Mouse (Mus musculus): Measurements from ENCODE around the gene Crnkl1.

GRCm38 (mm10) chr2:145881932-145882331 lies 52.9 kb downstream of the Crnkl1 start:
- no peak for TF ChIP-seq POLR2A (IDR thresholded peaks at IDR 0.05; ENCODE audit: control insufficient read depth, extremely low read depth, insufficient read depth, low read length, poor library complexity)
- no peak for TF ChIP-seq CTCF (IDR thresholded peaks at IDR 0.05; ENCODE audit: borderline replicate concordance, control insufficient read depth, extremely low read depth, insufficient read depth, low read length, poor library complexity)

Data from thymus, adult 2 months (tissue).